Mouse (Mus musculus) macrophage (primary cell): ENCODE results near the gene Adamts12. TPM values are rescaled to one million over a fixed set of nuclear protein-coding genes. Genes with fewer than 3 reads are reported as not detected.

Experiments used
- H3K27ac ChIP-seq: fragments of 350-480 bp; formaldehyde crosslinking; 2 replicates; pipeline ENCODE4 v1.9.0; 2021
- H3K36me3 ChIP-seq: fragments of 350-480 bp; formaldehyde crosslinking; 2 replicates; pipeline ENCODE4 v1.9.0; 2021; ENCODE audit errors: inconsistent target
- H3K4me3 ChIP-seq: fragments of 350-480 bp; formaldehyde crosslinking; 2 replicates; pipeline ENCODE4 v1.9.0; 2021; ENCODE audit errors: inconsistent target
- H3K79me2 ChIP-seq: fragments of 350-480 bp; formaldehyde crosslinking; 2 replicates; pipeline ENCODE4 v1.9.0; 2021; ENCODE audit errors: inconsistent target
- WGBS: methylation state at CpG from one replicate; pipeline ENCODE4 v1.1.7; 2026; ENCODE audit warnings: inconsistent platforms; ENCODE audit not compliant: missing documents; 5-methylcytosine and 5-hydroxymethylcytosine counted together
- polyA plus RNA-seq: library from polyadenylated mRNA; stranded (reverse); fragments of 250-400 nt; gene quantifications from 3 replicates; pipeline ENCODE4 v1.2.4, GENCODE M21; 2018; ENCODE audit warnings: inconsistent platforms

The Adamts12 gene
- polyA plus RNA-seq, 1 experiment from 2014 or later: 0.01 TPM

DNA sequence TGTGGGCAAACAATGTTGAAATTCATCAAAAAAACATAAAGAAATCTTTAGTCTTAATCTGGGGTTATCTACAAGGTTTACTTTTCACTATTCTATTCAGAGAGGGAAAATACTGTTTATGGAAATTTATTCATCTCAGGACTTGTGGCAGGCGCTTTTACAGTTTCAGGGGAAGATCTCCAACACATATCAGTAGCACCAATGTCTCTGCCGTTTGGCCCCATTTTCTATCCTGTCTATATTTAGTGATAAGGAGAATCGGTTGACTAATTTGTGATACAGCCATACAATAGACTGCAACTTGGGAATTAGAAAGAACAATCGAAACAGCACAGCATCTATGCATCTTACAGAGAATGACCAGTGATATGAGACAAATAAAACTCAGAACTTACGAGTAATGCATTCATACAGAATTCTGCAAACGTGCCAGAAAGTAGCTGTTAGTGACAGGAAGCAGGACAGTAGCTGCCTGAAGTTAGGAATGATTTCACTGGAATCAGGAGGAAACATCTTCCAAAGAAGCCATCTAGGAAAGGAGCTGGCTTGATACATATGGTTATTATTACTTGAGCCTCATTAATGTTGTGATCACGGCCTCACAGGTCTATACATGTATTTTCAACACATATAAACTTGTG, 10.0 kb upstream of the Adamts12 start:
- 88% methylated on average over 7 of the region's 7 CpGs for WGBS
- Histone ChIP-seq H3K79me2 (no peaks in the 10 kb centered on the region), H3K27ac (no peak overlapping the region)

DNA sequence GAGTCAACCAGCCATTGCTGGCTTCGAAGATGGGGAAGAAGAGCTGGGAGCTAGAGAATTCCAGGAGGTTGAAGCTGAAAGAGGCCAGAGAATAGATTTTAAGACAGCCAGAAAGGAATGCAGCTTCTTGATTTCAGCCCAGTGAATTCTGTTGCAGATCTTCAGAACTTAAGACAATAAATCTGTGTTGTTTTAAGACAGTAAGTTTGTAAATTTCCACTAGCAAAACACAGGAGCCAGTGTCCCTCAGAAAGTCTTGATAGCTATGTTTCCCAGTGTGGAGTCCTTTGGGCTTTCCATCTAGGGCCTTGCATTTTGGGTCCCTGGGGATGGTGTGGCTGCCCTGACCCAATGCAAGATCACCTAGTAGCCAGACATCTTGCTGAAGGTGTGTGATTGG, 1.7 kb upstream of the Adamts12 start:
- Histone ChIP-seq H3K36me3 (no peaks in the 10 kb centered on the region), H3K79me2 (no peaks in the 10 kb centered on the region), H3K27ac (no peak overlapping the region), H3K4me3 (no peak overlapping the region)
- 100% methylated on average over 1 of the region's 1 CpGs for whole genome bisulfite sequencing

More for the DNA sequence above, 10.0 kb upstream of the Adamts12 start:
- Histone ChIP-seq H3K4me3 (no peak overlapping the region), H3K36me3 (no peaks in the 10 kb centered on the region)

DNA sequence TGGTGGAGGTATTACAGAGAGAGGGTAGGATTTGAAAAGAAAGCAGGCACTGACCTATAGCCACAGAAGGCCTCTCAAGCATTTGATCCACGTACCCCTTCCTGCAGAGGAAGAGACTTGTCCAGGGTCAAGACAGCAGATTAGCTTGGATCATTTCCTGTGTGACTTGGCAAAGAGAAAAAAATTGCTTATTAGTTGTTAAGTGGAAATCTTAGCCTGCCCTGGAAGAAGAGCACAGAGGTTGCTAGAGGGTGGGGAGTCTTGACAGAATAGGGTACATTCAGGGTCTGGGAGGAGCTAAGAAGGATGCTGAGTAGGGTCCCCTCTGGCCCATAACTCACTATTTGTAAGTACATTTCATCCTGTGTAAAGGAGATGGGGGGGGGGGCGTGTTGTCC, 431 bp upstream of the Adamts12 start:
- Histone ChIP-seq H3K79me2 (no peaks in the 10 kb centered on the region), H3K4me3 (no peak overlapping the region), H3K36me3 (no peaks in the 10 kb centered on the region), H3K27ac (no peak overlapping the region)
- 28% methylated on average over 2 of the region's 2 CpGs for WGBS

DNA sequence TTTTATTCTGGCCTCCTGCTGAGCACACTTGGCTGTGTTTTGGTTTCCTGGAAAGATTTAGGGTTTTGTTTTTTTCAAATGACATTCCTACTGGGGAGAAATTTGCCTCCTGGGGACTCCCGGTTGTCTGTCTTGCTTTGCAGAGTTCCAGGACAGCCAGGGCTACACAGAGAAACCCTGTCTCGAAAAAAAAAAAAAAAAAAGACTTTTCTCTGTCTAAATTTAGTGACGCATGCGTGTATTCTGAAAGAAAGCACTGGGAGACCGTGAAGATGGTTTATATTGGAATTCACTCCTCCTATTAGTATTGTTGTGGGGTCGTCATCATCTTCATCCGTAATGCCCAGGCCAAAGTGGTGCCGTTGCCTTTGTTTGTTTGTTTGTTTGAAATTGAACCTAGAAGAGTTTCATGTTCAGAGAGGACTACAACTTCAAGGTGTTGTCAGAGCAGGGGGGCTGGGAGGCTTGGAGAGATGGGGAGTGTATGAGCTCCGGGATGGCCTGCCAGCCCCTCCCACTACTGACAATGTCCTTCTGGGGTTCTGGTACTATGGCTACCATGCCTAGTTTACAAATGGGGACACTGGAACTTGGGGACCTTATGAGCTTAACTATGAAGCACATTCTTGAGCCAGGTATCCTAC, 1.1 kb downstream of the Adamts12 start:
- Histone ChIP-seq H3K36me3 (no peaks in the 10 kb centered on the region), H3K79me2 (no peaks in the 10 kb centered on the region), H3K4me3 (no peak overlapping the region), H3K27ac (no peak overlapping the region)
- 25% methylated on average over 9 of the region's 9 CpGs for WGBS

DNA sequence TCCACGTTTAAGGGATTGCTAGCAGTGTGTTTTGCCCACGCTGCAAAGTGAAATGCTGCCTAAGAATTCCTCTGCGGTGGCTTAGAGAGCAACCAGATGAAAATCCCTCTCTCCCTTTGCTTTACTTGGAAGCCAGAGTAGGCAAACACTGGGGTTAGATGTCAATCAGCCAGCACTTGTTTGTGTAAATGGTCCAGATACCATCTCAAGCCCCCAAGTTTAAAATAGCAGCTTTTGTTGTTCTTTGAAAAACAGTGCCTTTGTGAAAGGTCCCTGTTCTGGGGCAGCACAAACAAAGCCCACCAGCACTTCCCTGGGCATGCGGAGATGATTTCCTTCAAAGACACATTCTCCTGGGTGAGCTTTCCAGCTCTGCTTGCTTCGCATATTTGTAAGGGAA, 1.7 kb downstream of the Adamts12 start:
- Histone ChIP-seq H3K27ac (no peak overlapping the region), H3K4me3 (no peak overlapping the region)
- WGBS: 81% methylated on average over 5 of the region's 5 CpGs

DNA sequence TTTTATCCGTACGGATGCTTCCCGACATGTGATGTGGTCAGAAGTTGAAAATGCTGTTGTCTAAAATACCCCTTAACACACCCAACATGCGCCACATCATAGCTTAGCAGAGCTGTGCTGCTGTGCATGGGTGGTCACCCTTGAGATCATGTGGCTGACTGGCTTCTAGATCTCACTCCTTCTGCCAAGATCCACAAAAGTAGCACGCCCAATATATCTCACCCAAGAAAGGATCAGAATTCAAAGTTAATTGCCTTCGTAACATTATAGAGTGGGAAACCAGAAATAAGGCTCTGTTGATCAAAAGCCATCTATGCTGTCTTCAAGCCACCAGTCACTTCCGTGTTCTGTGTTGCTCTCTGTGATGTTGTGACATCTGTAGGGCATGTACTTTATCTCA, 3.3 kb downstream of the Adamts12 start:
- Histone ChIP-seq H3K36me3 (no peaks in the 10 kb centered on the region), H3K4me3 (no peak overlapping the region), H3K27ac (no peak overlapping the region), H3K79me2 (no peaks in the 10 kb centered on the region)
- WGBS: 94% methylated on average over 7 of the region's 7 CpGs

More for the DNA sequence above, 1.7 kb downstream of the Adamts12 start:
- no peaks in the 10 kb centered on the region for H3K36me3 ChIP-seq
- no peaks in the 10 kb centered on the region for H3K79me2 ChIP-seq

DNA sequence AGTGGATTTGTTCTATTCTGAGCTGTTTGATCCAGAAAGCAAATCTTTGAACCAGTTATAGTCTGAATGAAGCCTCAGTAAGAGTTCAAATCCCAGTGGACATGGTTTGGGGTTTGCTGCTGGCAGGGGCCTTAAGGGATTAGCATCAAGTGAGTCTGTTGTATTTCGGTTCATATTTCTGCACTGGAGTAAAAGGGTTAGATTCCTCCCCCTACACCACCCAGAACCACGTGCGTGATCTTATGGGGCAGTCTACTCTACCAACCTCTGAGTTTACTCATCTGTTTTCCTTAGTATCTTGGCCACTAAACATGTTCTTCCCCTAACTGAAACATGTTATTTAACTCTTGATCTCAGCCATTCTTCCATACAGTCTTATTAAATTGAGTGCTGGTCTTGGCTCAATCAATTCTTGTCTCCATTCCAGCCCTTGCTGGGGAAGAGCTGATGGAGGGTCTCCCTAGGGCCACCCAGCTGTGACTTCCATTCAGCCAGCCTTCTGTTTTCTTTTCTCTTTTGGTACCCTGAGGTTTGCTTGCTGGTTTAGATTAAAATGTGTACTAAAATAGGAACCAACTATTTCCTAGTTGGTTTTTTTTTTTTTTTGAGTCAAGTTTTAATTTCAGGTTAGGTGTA, 11.3 kb downstream of the Adamts12 start:
- Histone ChIP-seq H3K79me2 (no peaks in the 10 kb centered on the region), H3K27ac (no peak overlapping the region), H3K4me3 (no peak overlapping the region), H3K36me3 (no peaks in the 10 kb centered on the region)
- WGBS: 75% methylated on average over 3 of the region's 3 CpGs

DNA sequence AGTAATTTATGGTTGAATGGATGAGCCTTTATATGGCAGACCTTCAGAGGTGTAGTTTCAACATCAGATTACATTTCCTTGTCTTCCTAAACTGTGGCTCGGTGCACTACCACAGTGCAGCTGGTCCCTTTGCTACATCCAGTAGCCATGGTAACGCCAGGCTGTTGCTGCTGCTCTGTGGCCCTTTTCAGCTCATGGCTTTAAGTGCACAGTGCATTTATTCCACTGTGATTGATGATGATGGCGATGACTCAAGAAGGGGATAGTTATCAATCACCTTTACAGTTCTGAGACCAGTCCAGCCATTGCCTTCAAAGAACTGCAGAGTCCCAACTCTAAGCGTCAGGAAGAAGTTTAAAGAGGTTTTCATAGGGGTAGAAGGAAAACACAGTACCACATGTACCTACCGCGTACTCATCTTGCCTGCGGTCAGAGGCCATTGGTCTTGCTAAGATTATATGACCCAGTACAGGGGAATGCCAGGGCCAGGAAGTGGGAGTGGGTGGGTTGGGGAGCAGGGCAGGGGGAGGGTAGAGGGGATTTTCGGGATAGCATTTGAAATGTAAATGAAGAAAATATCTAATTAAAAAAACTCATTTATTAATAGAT, 18.5 kb downstream of the Adamts12 start:
- Histone ChIP-seq H3K79me2 (no peaks in the 10 kb centered on the region), H3K27ac (no peak overlapping the region), H3K4me3 (no peak overlapping the region), H3K36me3 (no peaks in the 10 kb centered on the region)
- WGBS: 92% methylated on average over 8 of the region's 8 CpGs

DNA sequence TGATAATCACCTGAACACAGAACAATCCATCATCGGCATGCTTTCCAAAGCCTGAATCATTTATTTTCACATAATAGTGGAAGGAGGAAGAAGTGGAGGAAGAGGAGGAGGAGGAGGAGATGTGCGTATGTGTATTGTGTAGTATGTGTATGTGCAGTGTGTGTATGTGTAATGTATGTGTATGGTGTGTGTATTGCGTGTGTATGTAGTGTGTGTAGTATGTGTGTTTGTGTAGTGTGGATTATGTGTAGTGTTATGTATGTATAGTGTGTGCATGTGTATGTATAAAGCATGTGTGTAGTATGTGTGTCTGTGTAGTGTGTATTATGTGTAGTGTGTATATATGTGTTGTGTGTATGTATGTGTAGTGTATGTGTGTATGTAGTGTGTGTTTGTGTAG, 19.1 kb downstream of the Adamts12 start:
- Histone ChIP-seq H3K27ac (no peak overlapping the region), H3K36me3 (no peaks in the 10 kb centered on the region), H3K4me3 (no peak overlapping the region), H3K79me2 (no peaks in the 10 kb centered on the region)
- 98% methylated on average over 3 of the region's 3 CpGs for WGBS

DNA sequence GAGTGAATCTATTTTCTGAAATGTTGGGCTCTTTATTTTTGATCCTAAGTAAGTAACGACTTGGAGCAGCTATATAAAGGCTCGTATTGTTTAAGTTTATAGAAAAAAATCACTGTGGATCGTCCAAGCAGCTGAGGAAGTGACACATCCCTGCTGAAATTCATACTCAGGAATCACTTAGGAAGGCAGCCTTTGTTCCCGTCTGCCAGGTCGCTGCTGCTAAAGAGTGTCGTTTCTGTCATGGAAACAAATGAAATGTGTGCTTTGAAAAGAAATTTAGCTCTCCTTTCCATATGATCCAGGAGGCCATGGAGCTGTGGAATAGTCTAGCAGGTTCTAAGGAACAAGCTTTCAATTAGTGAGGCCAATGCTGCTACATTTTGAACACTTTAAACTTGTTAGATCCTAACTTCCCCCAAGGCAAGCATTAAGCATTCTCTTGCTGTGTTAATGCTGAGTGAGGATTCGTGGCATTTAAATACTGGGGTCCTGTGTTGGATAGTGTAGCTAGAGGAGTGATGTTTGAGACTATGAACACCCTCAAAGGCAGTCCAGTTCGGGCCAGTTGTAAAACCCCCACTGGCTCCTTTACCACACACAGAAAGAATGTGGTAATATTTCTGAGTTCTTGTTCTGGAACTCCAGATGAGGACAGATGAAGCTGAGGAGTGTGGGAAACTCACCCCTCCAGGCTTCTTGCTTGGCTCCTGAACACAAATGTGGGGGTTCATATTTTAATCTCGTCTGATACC, 19.8 kb downstream of the Adamts12 start:
- Histone ChIP-seq H3K79me2 (no peaks in the 10 kb centered on the region), H3K4me3 (no peak overlapping the region), H3K27ac (no peak overlapping the region), H3K36me3 (no peaks in the 10 kb centered on the region)
- 77% methylated on average over 9 of the region's 9 CpGs for WGBS

DNA sequence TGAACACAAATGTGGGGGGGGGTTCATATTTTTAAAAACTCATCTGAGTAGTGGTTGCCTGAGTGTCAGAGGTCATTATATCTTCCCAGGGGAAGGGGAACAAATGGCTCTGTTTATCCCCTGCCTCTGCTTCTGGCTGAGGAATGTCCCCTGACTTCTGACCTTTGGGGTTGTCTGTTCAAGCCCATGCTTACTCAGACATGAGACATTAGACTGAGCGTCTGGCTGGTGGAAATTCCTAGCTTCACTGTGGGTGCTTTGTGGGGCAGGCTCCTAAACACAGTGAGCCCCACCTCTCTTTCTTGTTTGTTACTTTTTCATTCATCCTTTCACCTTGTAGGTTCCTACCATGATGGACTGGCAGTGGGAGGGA, 20.4 kb downstream of the Adamts12 start:
- H3K27ac ChIP-seq: no peak overlapping the region
- H3K36me3 ChIP-seq: no peaks in the 10 kb centered on the region
- H3K4me3 ChIP-seq: no peak overlapping the region
- no peaks in the 10 kb centered on the region for H3K79me2 ChIP-seq
- WGBS: 86% methylated on average over 1 of the region's 1 CpGs

DNA sequence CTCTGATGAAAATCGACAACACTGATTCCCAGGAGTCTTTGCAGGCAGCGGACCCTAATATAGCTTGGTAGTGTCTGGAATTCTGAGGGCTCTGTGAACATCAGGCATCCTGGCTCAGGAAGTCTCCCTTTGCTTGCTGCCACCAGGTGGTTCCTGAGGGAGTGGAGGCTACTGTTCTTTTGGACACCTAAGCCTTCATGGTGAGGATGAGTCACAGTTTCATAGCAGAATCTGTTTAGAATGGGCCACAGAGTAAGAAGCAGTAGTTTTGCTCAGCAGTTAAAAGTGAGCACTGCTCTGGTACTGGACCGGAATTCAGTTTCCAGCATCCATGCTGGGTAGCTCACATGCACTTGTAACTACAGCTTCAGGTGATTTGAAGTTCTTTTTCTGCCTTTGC, 24.9 kb downstream of the Adamts12 start:
- 96% methylated on average over 3 of the region's 3 CpGs for WGBS
- no peak overlapping the region for H3K4me3 ChIP-seq
- no peaks in the 10 kb centered on the region for H3K36me3 ChIP-seq
- H3K79me2 ChIP-seq: no peaks in the 10 kb centered on the region
- H3K27ac ChIP-seq: no peak overlapping the region

DNA sequence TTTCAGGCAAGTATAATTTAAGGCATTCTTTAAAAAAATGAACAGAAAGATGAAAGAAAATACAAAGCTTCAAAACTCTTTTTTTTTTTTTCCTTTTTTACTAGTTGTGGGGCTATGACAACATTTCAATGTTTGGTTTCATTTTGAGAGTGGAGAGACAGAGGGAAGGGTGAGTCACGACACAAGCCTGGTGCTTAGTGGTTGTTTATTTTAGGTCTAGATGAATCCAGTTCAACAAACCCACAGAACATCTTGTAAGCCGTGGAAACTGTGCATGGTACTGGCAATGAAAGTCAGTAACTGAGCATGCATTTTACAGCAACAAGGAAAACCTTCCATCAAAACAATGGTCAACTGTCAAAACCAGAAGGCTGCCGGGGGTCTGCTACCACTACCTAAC, 31.0 kb downstream of the Adamts12 start:
- Histone ChIP-seq H3K36me3 (no peaks in the 10 kb centered on the region), H3K79me2 (no peaks in the 10 kb centered on the region), H3K27ac (no peak overlapping the region), H3K4me3 (no peak overlapping the region)
- 80% methylated on average over 3 of the region's 3 CpGs for WGBS

DNA sequence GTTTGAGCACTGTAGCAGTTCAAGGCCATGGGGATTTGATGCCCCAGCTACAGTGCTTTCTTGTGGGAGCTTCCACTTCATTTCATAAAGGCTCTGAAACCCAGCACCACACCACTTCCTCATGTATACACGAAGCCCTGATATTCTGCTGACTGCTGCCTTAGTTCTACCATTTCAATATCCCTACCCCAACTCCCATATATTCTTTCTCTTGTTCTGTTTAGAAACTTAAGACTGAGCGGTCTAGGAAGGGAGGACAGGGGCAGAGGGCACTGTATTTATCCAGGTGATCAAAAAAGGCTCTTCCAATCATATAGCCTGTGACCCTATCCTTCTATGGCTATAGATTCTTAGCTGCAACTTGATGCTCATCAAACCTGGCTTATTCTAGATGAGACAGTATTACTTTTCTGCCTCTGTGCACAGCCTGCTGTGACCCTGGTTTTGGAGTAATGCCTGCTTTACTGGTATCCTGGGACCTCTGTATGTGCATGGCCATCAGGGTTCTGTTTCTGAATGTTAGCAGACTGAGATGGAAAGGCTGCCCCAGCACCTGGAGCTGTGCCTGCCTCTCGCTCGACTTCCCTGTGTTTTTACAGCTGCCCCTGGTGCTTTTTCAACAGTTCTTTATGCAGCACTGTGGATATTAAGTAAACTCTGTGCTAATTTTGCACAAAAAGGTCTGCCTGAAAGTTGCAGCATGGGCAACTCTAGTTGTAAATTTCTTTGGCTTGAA, 33.5 kb downstream of the Adamts12 start:
- H3K27ac ChIP-seq: no peak overlapping the region
- no peak overlapping the region for H3K4me3 ChIP-seq
- WGBS: 75% methylated on average over 4 of the region's 4 CpGs

More for the DNA sequence above, 33.5 kb downstream of the Adamts12 start:
- Histone ChIP-seq H3K36me3 (no peaks in the 10 kb centered on the region), H3K79me2 (no peaks in the 10 kb centered on the region)
